Mouse (Mus musculus) CH12.LX (cell line): ENCODE data around the gene Mt1. TPM values are rescaled to one million over a fixed set of nuclear protein-coding genes. Genes with fewer than 3 reads are reported as not detected.

Experiments
- DNase-seq: peaks from one replicate; pipeline ENCODE4 v3.0.0-alpha.2; 2013; ENCODE audit errors: extremely low read depth
- H3K27ac ChIP-seq: 2 replicates; pipeline ENCODE4 v1.5.1; 2012; ENCODE audit warnings: low read depth, mild to moderate bottlenecking, control low read depth, moderate library complexity; ENCODE audit not compliant: insufficient read depth
- H3K27me3 ChIP-seq: replicated peaks from 2 replicates; pipeline ENCODE3; 2012; ENCODE audit warnings: inconsistent platforms
- H3K36me3 ChIP-seq, 2 experiments: replicated peaks in 1 of 2; 2 replicates each; pipeline versions ENCODE3 to v1.6.1; 2012; ENCODE audit warnings: inconsistent platforms in 1 of 2, low read length in 1 of 2, mild to moderate bottlenecking in 1 of 2, mixed read lengths in 1 of 2, moderate library complexity in 1 of 2; ENCODE audit not compliant: control insufficient read depth in 1 of 2, insufficient read depth in 1 of 2
- H3K4me1 ChIP-seq, 2 experiments: 2 replicates each; pipeline ENCODE4 v1.6.1; 2012; ENCODE audit warnings: inconsistent platforms in 1 of 2, moderate library complexity in 1 of 2; ENCODE audit not compliant: insufficient read depth in 2 of 2, control insufficient read depth in 1 of 2
- H3K4me2 ChIP-seq: 2 replicates; pipeline ENCODE4 v1.6.1; 2012; ENCODE audit warnings: low read depth, mild to moderate bottlenecking, control low read depth; ENCODE audit not compliant: poor library complexity, insufficient read depth, severe bottlenecking
- H3K4me3 ChIP-seq, 3 experiments: fragments of 150-350 bp in 1 of 3; sonication (generic) in 1 of 3; replicated peaks in 1 of 3; 2 replicates each; pipeline versions ENCODE3 to v1.5.1; 2011 to 2012; ENCODE audit warnings: low read depth in 2 of 3, low read length in 2 of 3, mild to moderate bottlenecking in 2 of 3, moderate library complexity in 2 of 3, control low read depth in 1 of 3, improper control_type of control experiment in 1 of 3, inconsistent platforms in 1 of 3, mixed read lengths in 1 of 3; ENCODE audit not compliant: poor library complexity in 1 of 3
- H3K79me2 ChIP-seq: replicated peaks from 2 replicates; pipeline ENCODE4 v1.6.1; 2012; ENCODE audit warnings: mild to moderate bottlenecking, moderate library complexity; ENCODE audit not compliant: control insufficient read depth, poor library complexity, insufficient read depth, severe bottlenecking; ENCODE audit errors: extremely low read depth
- H3K9ac ChIP-seq: 2 replicates; pipeline ENCODE4 v1.6.1; 2012; ENCODE audit warnings: low read depth, mild to moderate bottlenecking, control low read depth, moderate library complexity; ENCODE audit not compliant: insufficient read depth
- H3K9me3 ChIP-seq: replicated peaks from 2 replicates; pipeline ENCODE3; 2012; ENCODE audit warnings: low read length, inconsistent platforms, mixed read lengths
- BHLHE40 ChIP-seq: IDR thresholded peaks from 2 replicates; pipeline ENCODE4 v1.6.1; 2011; ENCODE audit warnings: mild to moderate bottlenecking, low read depth, low read length, improper control_type of control experiment
- CHD2 ChIP-seq: IDR thresholded peaks from 2 replicates; pipeline ENCODE4 v1.6.1; 2011; ENCODE audit warnings: low read length, improper control_type of control experiment
- E2F4 ChIP-seq: IDR thresholded peaks from 2 replicates; pipeline ENCODE4 v1.6.1; 2011; ENCODE audit warnings: low read depth, low read length, improper control_type of control experiment; ENCODE audit not compliant: insufficient replicate concordance
- ELF1 ChIP-seq: IDR thresholded peaks from 2 replicates; pipeline ENCODE4 v1.6.1; 2014; ENCODE audit warnings: low read depth, mild to moderate bottlenecking, inconsistent platforms, low read length, improper control_type of control experiment
- ETS1 ChIP-seq: conservative IDR thresholded peaks from 2 replicates; pipeline ENCODE4 v1.6.1; 2012; ENCODE audit warnings: low read depth, mild to moderate bottlenecking, inconsistent platforms, low read length, improper control_type of control experiment, moderate library complexity
- GABPA ChIP-seq: IDR thresholded peaks from 2 replicates; pipeline ENCODE4 v1.6.1; 2012; ENCODE audit warnings: low read depth, low read length, improper control_type of control experiment, inconsistent platforms; ENCODE audit not compliant: insufficient replicate concordance
- IRF4 ChIP-seq: IDR thresholded peaks from 2 replicates; pipeline ENCODE4 v1.6.1; 2014; ENCODE audit warnings: low read depth, mild to moderate bottlenecking, inconsistent platforms, low read length, improper control_type of control experiment
- JUN ChIP-seq: IDR thresholded peaks from 2 replicates; pipeline ENCODE4 v1.6.1; 2011; ENCODE audit warnings: low read depth, mild to moderate bottlenecking, low read length, improper control_type of control experiment, moderate library complexity; ENCODE audit not compliant: insufficient read depth
- JUND ChIP-seq: conservative IDR thresholded peaks from 2 replicates; pipeline ENCODE4 v1.6.1; 2011; ENCODE audit warnings: low read depth, low read length, improper control_type of control experiment
- MAFK ChIP-seq: IDR thresholded peaks from 2 replicates; pipeline ENCODE4 v1.6.1; 2011; ENCODE audit warnings: low read length, improper control_type of control experiment; ENCODE audit not compliant: insufficient replicate concordance
- MAZ ChIP-seq: IDR thresholded peaks from 2 replicates; pipeline ENCODE4 v1.6.1; 2012; ENCODE audit warnings: low read depth, mild to moderate bottlenecking, inconsistent platforms, low read length, improper control_type of control experiment, moderate library complexity
- MEF2A ChIP-seq: IDR thresholded peaks from 2 replicates; pipeline ENCODE4 v1.6.1; 2014; ENCODE audit warnings: low read depth, mild to moderate bottlenecking, inconsistent platforms, low read length, improper control_type of control experiment, borderline replicate concordance
- MXI1 ChIP-seq: IDR thresholded peaks from 2 replicates; pipeline ENCODE4 v1.6.1; 2011; ENCODE audit warnings: mild to moderate bottlenecking, low read depth, low read length, improper control_type of control experiment
- MYC ChIP-seq: IDR thresholded peaks from 2 replicates; pipeline ENCODE4 v1.6.1; 2011; ENCODE audit warnings: low read depth, mild to moderate bottlenecking, improper control_type of control experiment, low read length
- NELFE ChIP-seq: IDR thresholded peaks from 2 replicates; pipeline ENCODE4 v1.6.1; 2011; ENCODE audit warnings: low read depth, low read length, improper control_type of control experiment
- PAX5 ChIP-seq: IDR thresholded peaks from 2 replicates; pipeline ENCODE4 v1.6.1; 2012; ENCODE audit warnings: low read length, inconsistent platforms, mixed read lengths
- POLR2A ChIP-seq: IDR thresholded peaks from 2 replicates; pipeline ENCODE4 v1.6.1; 2011; ENCODE audit warnings: low read depth, mild to moderate bottlenecking, improper control_type of control experiment, low read length
- POLR2AphosphoS2 ChIP-seq: IDR thresholded peaks from 2 replicates; pipeline ENCODE4 v1.6.1; 2011; ENCODE audit warnings: low read depth, low read length, improper control_type of control experiment
- RCOR1 ChIP-seq: conservative IDR thresholded peaks from 2 replicates; pipeline ENCODE4 v1.6.1; 2012; ENCODE audit warnings: low read depth, mild to moderate bottlenecking, inconsistent platforms, low read length, improper control_type of control experiment
- SIN3A ChIP-seq: IDR thresholded peaks from 2 replicates; pipeline ENCODE4 v1.6.1; 2012; ENCODE audit warnings: low read length, improper control_type of control experiment, inconsistent platforms
- SMC3 ChIP-seq: IDR thresholded peaks from 2 replicates; pipeline ENCODE4 v1.6.1; 2011; ENCODE audit warnings: low read depth, low read length, improper control_type of control experiment
- TBP ChIP-seq: conservative IDR thresholded peaks from 2 replicates; pipeline ENCODE4 v1.6.1; 2011; ENCODE audit warnings: low read depth, low read length, improper control_type of control experiment
- TCF12 ChIP-seq: IDR thresholded peaks from 2 replicates; pipeline ENCODE4 v1.6.1; 2014; ENCODE audit warnings: low read depth, mild to moderate bottlenecking, inconsistent platforms, low read length, improper control_type of control experiment
- UBTF ChIP-seq: IDR thresholded peaks from 2 replicates; pipeline ENCODE4 v1.6.1; 2012; ENCODE audit warnings: low read depth, mild to moderate bottlenecking, inconsistent platforms, low read length, improper control_type of control experiment, moderate library complexity
- USF1 ChIP-seq: IDR thresholded peaks from 2 replicates; pipeline ENCODE4 v1.6.1; 2014; ENCODE audit warnings: low read depth, mild to moderate bottlenecking, inconsistent platforms, low read length, improper control_type of control experiment
- USF2 ChIP-seq: conservative IDR thresholded peaks from 2 replicates; pipeline ENCODE4 v1.6.1; 2011; ENCODE audit warnings: low read depth, low read length, improper control_type of control experiment
- ZMIZ1 ChIP-seq: IDR thresholded peaks from 2 replicates; pipeline ENCODE4 v1.6.1; 2012; ENCODE audit warnings: low read depth, mild to moderate bottlenecking, inconsistent platforms, low read length, improper control_type of control experiment
- dilution Hi-C: fragments of 300-500 bp; cut with MboI; formaldehyde crosslinking; loops from 2 replicates; pipeline ENCODE4 v1.14.3; 2020; ENCODE audit warnings: low sequenced_read_pairs; ENCODE audit not compliant: extremely low pct_unique_long_range_greater_than_20kb, extremely low pct_ligation_motif_present
- in situ Hi-C: fragments of 300-500 bp; cut with MboI; formaldehyde crosslinking; loops from 3 replicates; pipeline ENCODE4 v1.14.3; 2019; ENCODE audit warnings: low sequenced_read_pairs, low pct_ligation_motif_present, low pct_unique_long_range_greater_than_20kb, mixed read lengths
- polyA plus RNA-seq: library from polyadenylated mRNA; unstranded; fragments of >175 nt; gene quantifications from 2 replicates; pipeline ENCODE4 v1.2.1, GENCODE M21; 2012; ENCODE audit warnings: low read depth; ENCODE audit not compliant: insufficient read length
- total RNA-seq, 2 experiments: library from RNA; depleted of rRNA; stranded (reverse); fragments of 300-350 nt in 1 of 2; fragments of >200 nt in 1 of 2; gene quantifications; 2 replicates each; pipeline ENCODE4 v1.2.3; 2012 to 2014

Mt1 gene
- total and polyA plus RNA-seq, 3 experiments = 19.9 to 239 (median 62.7) TPM

DNA sequence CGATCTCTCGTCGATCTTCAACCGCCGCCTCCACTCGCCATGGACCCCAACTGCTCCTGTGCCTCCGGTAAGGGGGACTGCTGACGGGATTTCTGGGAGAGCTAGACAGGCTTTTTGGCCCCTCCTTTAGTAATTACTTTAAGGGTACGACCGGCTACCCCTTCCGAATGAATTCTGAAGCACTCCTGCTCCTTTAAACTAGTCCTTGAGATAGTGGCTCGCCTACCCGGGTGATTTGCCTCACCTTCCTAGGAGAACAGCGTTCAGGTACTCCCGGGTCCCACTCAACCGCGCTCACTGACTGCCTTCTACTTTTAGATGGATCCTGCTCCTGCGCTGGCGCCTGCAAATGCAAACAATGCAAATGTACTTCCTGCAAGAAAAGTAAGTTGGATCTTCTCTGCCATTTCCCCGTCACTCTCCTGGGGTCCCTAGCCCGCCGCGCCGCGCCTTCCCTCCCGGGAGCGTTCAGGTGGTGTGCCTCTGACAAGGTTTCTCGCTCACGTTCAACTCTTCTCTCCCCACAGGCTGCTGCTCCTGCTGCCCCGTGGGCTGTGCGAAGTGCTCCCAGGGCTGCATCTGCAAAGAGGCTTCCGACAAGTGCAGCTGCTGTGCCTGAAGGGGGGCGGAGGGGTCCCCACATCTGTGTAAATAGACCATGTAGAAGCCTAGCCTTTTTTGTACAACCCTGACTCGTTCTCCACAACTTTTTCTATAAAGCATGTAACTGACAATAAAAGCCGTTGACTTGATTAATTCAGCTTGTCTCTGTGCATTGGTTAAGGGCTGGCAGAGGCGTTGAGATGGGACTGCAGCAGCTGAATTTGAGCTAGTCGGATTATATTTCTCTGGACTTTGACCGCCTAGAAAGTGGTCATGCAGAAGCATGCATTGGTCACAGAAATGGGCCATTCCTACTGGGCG lies 5.8 kb upstream of the Mt1 start:
- Histone ChIP-seq H3K4me2 (peak overlapping the region; percentile 56), H3K4me3 (peak overlapping the region; percentile 33 to 83 (median 58)), H3K27ac (peak overlapping the region; percentile 67), H3K27me3 (peaks cover 77% of the 10 kb centered on the region), H3K4me1 (peaks cover 9 to 18% of the 10 kb centered on the region in 2 experiments), H3K9me3 (peaks cover 2% of the 10 kb centered on the region), H3K9ac (peak overlapping the region; percentile 81), H3K36me3 (no peaks in the 10 kb centered on the region), H3K79me2 (no peaks in the 10 kb centered on the region; the same call in 1 of the 2 replicates)
- in situ Hi-C loops (no loop called here), dilution Hi-C loops (no loop called here)
- TF ChIP-seq ELF1 = no peak
- TF ChIP-seq JUND = no peak
- no peak for TF ChIP-seq PAX5
- TF ChIP-seq TBP = no peak
- TF ChIP-seq MYC = no peak; the same call in 1 of the 2 replicates
- TF ChIP-seq GABPA = no peak
- TF ChIP-seq USF2 = no peak
- no peak for TF ChIP-seq IRF4
- no peak; the same call in 1 of the 2 replicates for TF ChIP-seq POLR2A
- no peak for TF ChIP-seq SMC3
- peak; percentile 99 for TF ChIP-seq NELFE
- no peak; the same call in 1 of the 2 replicates for TF ChIP-seq UBTF
- no peak for TF ChIP-seq USF1
- no peak for TF ChIP-seq MAFK
- peak; percentile 93; the same call in 1 of the 2 replicates for TF ChIP-seq POLR2AphosphoS2
- TF ChIP-seq RCOR1 = no peak
- peak; percentile 20; the same call in 1 of the 2 replicates for TF ChIP-seq MXI1
- peak; percentile 35; the same call in 1 of the 2 replicates for TF ChIP-seq BHLHE40
- TF ChIP-seq E2F4 = no peak
- TF ChIP-seq MAZ = no peak
- no peak for TF ChIP-seq JUN
- TF ChIP-seq ZMIZ1 = peak; percentile 98
- TF ChIP-seq ETS1 = no peak
- TF ChIP-seq MEF2A = peak; percentile 6; the same call in 1 of the 2 replicates
- TF ChIP-seq TCF12 = no peak
- TF ChIP-seq CHD2 = no peak
- peak; percentile 31 for TF ChIP-seq SIN3A
- DNase-seq = no peak
